Mouse (Mus musculus) spleen, postnatal 10 days (tissue): ENCODE data around the gene Gak.

Experiments used
- DNase-seq, 2 experiments: peaks; one replicate each; pipeline ENCODE4 v3.0.0; 2021 to 2022; ENCODE audit warnings: low spot score in 2 of 2

The Gak gene

DNA sequence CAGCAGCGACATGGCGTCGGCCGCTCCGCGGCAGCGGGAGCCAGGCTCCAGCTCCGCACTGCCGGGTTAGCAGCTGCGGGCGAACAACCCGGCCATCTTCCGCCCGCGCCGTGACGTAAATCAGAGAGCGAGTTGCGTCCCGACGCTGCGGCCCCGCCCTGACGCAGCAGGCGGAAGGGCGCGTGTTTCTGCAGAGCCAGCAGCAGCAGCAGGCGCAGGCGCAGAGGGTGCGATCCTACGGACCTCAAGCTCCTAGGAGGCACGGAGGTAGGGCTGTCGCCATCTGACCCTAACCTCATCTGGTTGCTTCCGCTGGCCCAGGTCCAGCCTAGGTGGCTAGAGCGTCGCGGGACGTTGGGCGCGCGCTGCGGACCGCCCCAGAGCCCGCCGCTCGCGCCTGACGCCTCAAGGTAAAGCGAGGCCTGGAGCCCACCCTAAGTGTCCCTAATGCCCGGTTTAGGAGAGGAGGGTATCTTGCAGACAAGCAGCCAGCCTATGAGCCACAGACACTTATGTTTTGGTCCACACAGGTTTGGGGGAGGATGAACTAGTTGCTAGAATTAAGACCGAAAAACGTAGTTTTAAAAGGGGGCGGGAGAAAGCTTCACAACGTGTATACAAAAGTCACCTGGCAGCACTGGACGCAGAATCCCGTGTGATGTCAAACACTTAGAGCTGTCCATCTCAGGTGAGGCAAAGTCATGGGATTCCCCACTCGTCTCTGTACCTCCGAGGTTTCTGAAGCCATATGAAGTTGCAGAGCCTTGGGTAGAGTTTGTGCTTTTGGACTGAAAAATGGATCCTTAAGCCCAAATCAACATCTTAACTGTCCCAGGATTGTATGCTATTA lies at the start of gene Gak, which contains the start of gene Tmem175:
Gene Gak, minus strand, starts transcription at position 122 of the 850 bp plus-strand sequence.
Gene Tmem175, plus strand, starts transcription at position 137 of the 850 bp plus-strand sequence.
- peak; percentile 92 to 94 for DNase-seq

- no peak for DNase-seq
Observed at GRCm38 (mm10) chr5:108678296-108678854, 48.8 kb upstream of the Gak start.

DNA sequence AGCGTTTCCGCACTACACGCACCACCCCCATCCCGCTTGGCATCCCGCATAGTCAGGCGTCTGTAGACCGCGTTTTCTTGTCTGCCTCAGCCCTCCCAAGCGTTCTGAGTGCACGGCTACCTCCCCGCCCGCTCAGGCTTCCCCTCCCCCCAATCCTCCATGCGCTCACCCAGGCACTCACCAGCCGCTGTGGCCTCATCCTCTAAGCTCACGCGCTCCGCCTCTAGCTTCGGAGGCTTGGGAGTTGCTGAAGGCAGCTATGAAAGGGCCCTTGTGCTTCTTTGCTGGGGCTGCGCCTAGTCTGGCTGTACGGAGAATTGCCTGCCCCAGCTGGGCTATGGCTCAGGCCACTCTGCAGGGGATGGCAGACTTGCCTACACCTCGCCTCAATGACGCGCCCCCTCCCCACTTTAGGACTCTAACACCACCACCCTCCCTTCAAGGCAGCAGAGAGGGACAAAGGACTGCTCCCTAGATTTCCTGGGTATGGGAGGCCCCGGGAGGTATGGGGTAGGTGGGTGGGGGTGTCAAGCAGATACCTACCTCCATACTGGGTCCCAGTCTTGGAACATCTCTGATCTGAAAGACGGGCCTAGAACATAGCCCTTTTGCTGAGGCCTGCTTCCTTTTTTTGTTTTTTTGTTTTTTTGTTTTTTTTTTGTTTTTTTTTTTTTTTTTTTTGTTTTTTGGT lies 48.2 kb upstream of the Gak start:
- DNase-seq, result peak in 1 of 2 experiments; percentile 57

GRCm38 (mm10) chr5:108676772-108677498 lies 47.4 kb upstream of the Gak start:
- peak in 1 of 2 experiments; percentile 37 for DNase-seq

DNA sequence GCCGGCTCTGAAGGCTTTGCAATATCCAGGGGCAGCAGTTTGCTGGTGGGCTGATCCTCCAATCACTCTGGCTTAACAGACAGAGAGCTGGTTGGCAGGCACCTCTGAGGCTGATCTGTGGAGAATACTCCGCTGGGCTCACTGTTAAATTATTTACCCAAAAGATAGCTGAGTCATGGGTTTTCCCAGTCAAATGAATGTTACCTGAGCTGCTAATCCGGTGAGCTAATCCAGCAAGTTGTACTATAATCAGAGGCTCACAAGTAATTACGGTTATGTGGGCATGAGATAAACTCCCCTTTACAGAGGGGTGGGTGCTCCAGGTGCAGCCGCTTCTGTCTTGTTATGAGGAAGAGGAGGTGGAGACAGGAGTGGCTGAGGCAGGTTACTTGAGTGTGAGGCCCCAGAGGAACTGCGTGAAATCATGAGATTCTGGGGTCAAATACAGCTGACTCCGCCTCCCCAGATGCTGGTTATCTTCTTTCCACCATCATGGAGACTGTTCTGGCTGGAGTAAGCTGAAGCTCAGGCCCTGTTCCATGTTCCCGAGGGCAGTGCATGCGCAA lies 45.8 kb upstream of the Gak start, which contains the start of gene Slc26a1:
Gene Slc26a1, minus strand, starts transcription at position 319 of the 566 bp plus-strand sequence.
- DNase-seq, result peak in 1 of 2 experiments; percentile 35

DNA sequence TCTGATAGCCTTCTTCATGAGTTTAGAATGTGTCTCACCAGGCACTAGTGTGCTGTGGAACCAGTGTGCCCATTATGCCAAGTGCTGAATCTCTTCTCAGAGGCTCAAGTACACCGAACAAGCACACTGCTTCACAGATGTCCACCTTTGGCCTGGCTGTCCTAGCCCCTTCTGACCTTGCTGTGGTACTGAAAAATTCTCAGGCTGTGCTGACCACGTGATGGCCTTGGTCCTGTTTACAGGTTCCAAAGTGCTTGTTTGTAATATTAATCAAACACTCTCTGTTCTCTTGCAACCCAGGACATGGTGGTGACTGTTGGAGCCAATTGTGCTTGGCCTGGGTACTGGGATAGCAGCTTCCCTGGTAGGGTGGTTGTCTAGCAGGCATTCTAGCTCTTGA lies 45.1 kb upstream of the Gak start:
- DNase-seq, result no peak

GRCm38 (mm10) chr5:108671757-108672156 lies 42.2 kb upstream of the Gak start:
- peak in 1 of 2 experiments; percentile 40 for DNase-seq

GRCm38 (mm10) chr5:108670785-108671184 lies 41.2 kb upstream of the Gak start:
- peak in 1 of 2 experiments; percentile 84 for DNase-seq

GRCm38 (mm10) chr5:108669986-108670385 lies 40.4 kb upstream of the Gak start:
- DNase-seq, result peak in 1 of 2 experiments; percentile 22

GRCm38 (mm10) chr5:108668977-108669936 lies 39.7 kb upstream of the Gak start, which contains the start of gene Dgkq:
TSS of gene Dgkq (minus strand) at chr5:108669672.
- DNase-seq, result peak; percentile 82 to 86

DNA sequence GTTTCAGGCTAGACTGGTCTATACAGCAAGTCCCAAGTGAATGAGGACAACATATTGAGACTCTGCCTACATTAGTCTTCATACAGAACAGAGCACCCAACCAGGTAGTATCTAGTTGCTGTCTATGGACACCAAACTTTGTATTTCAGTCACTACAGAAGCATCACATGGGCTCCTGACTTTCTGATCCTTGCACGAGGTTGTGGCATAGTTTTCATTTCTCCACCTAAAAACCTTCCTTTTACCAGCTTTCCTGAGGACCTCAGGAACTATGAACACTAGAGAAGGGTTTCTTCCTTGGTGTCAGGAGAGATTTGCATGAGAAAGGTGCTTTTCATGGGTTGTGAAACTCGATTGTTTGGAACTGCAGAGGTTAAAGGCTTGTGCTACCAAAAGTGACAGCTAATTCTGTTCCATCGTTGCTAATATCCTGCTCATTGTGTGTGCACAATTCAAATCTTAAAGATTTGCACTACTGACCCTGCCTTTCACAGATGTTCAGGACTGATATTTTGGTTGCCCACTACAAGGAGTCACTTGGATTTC lies 38.9 kb upstream of the Gak start:
- no peak for DNase-seq

GRCm38 (mm10) chr5:108667370-108667769 lies 37.8 kb upstream of the Gak start:
- no peak for DNase-seq

- no peak for DNase-seq
Observed at GRCm38 (mm10) chr5:108665066-108665465, 35.5 kb upstream of the Gak start.

DNA sequence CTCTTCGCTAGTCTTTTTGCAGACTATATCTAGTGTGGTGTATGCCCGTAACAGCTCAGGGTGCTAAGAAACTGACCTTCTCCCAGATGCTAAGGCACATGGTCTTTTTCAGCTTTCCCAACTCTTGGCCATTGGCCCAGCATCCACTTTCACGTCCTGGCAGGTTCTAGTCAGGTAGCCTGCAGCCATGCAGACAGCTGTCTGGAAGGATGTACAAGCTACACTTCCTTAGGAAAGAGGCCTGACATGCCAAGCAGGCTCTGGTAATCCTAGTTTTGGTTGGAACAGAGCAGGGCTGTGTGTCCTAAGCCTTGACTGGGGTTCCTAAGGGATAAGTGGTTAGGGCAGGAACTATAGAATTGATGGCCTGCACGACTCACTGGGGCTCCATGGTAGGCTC lies 33.2 kb upstream of the Gak start:
- DNase-seq, result no peak

- peak; percentile 86 to 95 for DNase-seq
Observed at GRCm38 (mm10) chr5:108660632-108661268, 31.2 kb upstream of the Gak start.

- DNase-seq, result no peak
Observed at GRCm38 (mm10) chr5:108659698-108660631, 30.4 kb upstream of the Gak start, which contains the start of gene Idua. TSS of gene Idua (plus strand) at chr5:108660331.

- DNase-seq, result no peak
Observed at GRCm38 (mm10) chr5:108658611-108659010, 29.1 kb upstream of the Gak start.

- no peak for DNase-seq
Observed at GRCm38 (mm10) chr5:108657406-108657805, 27.9 kb upstream of the Gak start.
